Mouse (Mus musculus) bone marrow macrophage, adult 2 months (primary cell): ENCODE results near the gene Mrpl44.

Experiments
- CTCF ChIP-seq: IDR thresholded peaks from 2 replicates; pipeline ENCODE4 v1.5.1; 2012; ENCODE audit warnings: low read depth, mild to moderate bottlenecking, low read length, moderate library complexity
- POLR2A ChIP-seq: IDR thresholded peaks from 2 replicates; pipeline ENCODE4 v1.6.1; 2012; ENCODE audit warnings: mild to moderate bottlenecking, low read depth, low read length, borderline replicate concordance

GRCm38 (mm10) chr1:79764483-79764882, 11.3 kb upstream of the Mrpl44 start:
- TF ChIP-seq CTCF (no peak), POLR2A (no peak)
